Mouse (Mus musculus) ES-E14 (cell line): ENCODE data around the gene Arap1. TPM values are rescaled to one million over a fixed set of nuclear protein-coding genes. Genes with fewer than 3 reads are reported as not detected.

Source experiments
- DNase-seq: peaks from one replicate; pipeline ENCODE4 v3.0.0-alpha.2; 2013; ENCODE audit warnings: low read depth, low spot score
- H3K27ac ChIP-seq: 2 replicates; pipeline ENCODE4 v1.5.1; 2012; ENCODE audit warnings: low read depth, mild to moderate bottlenecking, low read length, moderate library complexity, mixed read lengths; ENCODE audit not compliant: poor library complexity, insufficient read depth, severe bottlenecking
- H3K36me3 ChIP-seq: 2 replicates; pipeline ENCODE4 v1.6.1; 2012; ENCODE audit warnings: mild to moderate bottlenecking, low read length, moderate library complexity, mixed read lengths; ENCODE audit not compliant: control insufficient read depth, poor library complexity, insufficient read depth, severe bottlenecking
- H3K4me1 ChIP-seq, 2 experiments: fragments of 150-350 bp in 1 of 2; sonication (generic) in 1 of 2; 2 replicates each; pipeline ENCODE4 v1.6.1; 2012; ENCODE audit warnings: low read length in 2 of 2, mild to moderate bottlenecking in 1 of 2, mixed read lengths in 1 of 2; ENCODE audit not compliant: control insufficient read depth in 2 of 2, insufficient read depth in 2 of 2, poor library complexity in 1 of 2
- H3K4me3 ChIP-seq, 2 experiments: fragments of 150-350 bp in 1 of 2; sonication (generic) in 1 of 2; 2 replicates each; pipeline ENCODE4 v1.5.1; 2012; ENCODE audit warnings: low read length in 2 of 2, low read depth in 1 of 2, mild to moderate bottlenecking in 1 of 2, mixed read lengths in 1 of 2; ENCODE audit not compliant: insufficient read depth in 1 of 2, poor library complexity in 1 of 2, severe bottlenecking in 1 of 2
- H3K9ac ChIP-seq: 2 replicates; pipeline ENCODE4 v1.6.1; 2012; ENCODE audit warnings: low read depth, mild to moderate bottlenecking, low read length, mixed read lengths; ENCODE audit not compliant: poor library complexity, insufficient read depth, severe bottlenecking
- H3K9me3 ChIP-seq: fragments of 150-350 bp; sonication (generic); 2 replicates; pipeline ENCODE4 v1.6.1; 2012; ENCODE audit warnings: low read depth, mild to moderate bottlenecking, low read length; ENCODE audit not compliant: control insufficient read depth, insufficient read depth
- CHD2 ChIP-seq: IDR thresholded peaks from 2 replicates; pipeline ENCODE4 v1.6.1; 2014; ENCODE audit warnings: mild to moderate bottlenecking, low read depth, low read length, inconsistent platforms
- HCFC1 ChIP-seq: IDR thresholded peaks from 2 replicates; pipeline ENCODE4 v1.6.1; 2012; ENCODE audit warnings: low read length, inconsistent platforms, borderline replicate concordance; ENCODE audit not compliant: insufficient read depth
- MAFK ChIP-seq: IDR thresholded peaks from 2 replicates; pipeline ENCODE4 v1.6.1; 2014; ENCODE audit warnings: mild to moderate bottlenecking, low read depth, low read length, inconsistent platforms; ENCODE audit not compliant: insufficient read depth
- ZC3H11A ChIP-seq: IDR thresholded peaks from 2 replicates; pipeline ENCODE4 v1.6.1; 2012; ENCODE audit warnings: low read depth, mild to moderate bottlenecking, inconsistent platforms, low read length, borderline replicate concordance
- ZNF384 ChIP-seq: IDR thresholded peaks from 2 replicates; pipeline ENCODE4 v1.6.1; 2012; ENCODE audit warnings: low read depth, low read length, inconsistent platforms
- in situ Hi-C, 2 experiments: fragments of 600-800 bp; cut with MboI; formaldehyde crosslinking; loops; one replicate each; pipeline ENCODE4 v1.15.1; 2025; ENCODE audit warnings: low sequenced_read_pairs in 2 of 2, inconsistent platforms in 1 of 2; ENCODE audit not compliant: unreplicated experiment in 2 of 2
- total RNA-seq: library from RNA; depleted of rRNA; stranded (reverse); fragments of 300-350 nt; gene quantifications from 2 replicates; pipeline ENCODE4 v1.2.3, GENCODE M21; 2012

Gene Arap1
- total RNA-seq, 1 experiment: 32.2 TPM

- Histone ChIP-seq H3K27ac (no peak overlapping the region), H3K9ac (no peak overlapping the region), H3K9me3 (no peaks in the 10 kb centered on the region), H3K36me3 (no peaks in the 10 kb centered on the region), H3K4me1 (peaks cover 0 to 19% of the 10 kb centered on the region in 2 experiments; a peak in 2 of 4 replicates), H3K4me3 (no peak overlapping the region)
- no peak for DNase-seq
- in situ Hi-C loops: no loop called here
- no peak for TF ChIP-seq ZNF384
- no peak for TF ChIP-seq HCFC1
- no peak for TF ChIP-seq ZC3H11A
- TF ChIP-seq CHD2: no peak
- TF ChIP-seq MAFK: no peak
These were observed 7.8 kb downstream of the Arap1 start for GRCm38 (mm10) chr7:101355551-101356100.

GRCm38 (mm10) chr7:101356868-101357267 lies 9.0 kb downstream of the Arap1 start:
- no peak overlapping the region for H3K27ac ChIP-seq
- peaks cover 0 to 29% of the 10 kb centered on the region in 2 experiments; a peak in 2 of 4 replicates for H3K4me1 ChIP-seq
- in situ Hi-C loops: no loop called here
- H3K36me3 ChIP-seq: no peaks in the 10 kb centered on the region
- no peak overlapping the region for H3K9ac ChIP-seq
- no peaks in the 10 kb centered on the region for H3K9me3 ChIP-seq
- no peak overlapping the region for H3K4me3 ChIP-seq
- TF ChIP-seq HCFC1 (no peak), CHD2 (no peak), ZC3H11A (no peak), ZNF384 (no peak), MAFK (no peak)
- DNase-seq: no peak

DNA sequence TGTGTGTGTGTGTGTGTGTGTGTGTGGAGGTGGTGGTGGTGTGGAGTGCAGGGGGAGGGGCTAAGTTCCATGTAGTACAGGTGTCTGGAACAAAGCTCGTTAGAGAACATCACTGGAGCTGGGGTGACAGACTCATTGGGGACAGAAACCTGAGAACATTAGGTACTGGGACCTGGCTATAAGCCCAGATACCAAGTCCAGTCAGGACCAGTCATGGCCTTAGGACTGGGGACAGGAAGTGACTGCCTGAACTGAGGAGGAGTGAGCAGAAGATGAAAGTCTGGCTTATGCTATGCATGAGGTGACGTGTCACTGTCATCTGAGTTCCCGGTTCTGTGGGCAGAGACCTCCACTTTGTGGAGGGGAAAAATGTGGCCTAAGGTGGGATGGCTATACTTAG lies 12.5 kb downstream of the Arap1 start:
- no peak overlapping the region for H3K4me3 ChIP-seq
- H3K36me3 ChIP-seq: no peaks in the 10 kb centered on the region; the same call in 1 of the 2 replicates
- H3K4me1 ChIP-seq: peaks cover 0 to 24% of the 10 kb centered on the region in 2 experiments; a peak in 2 of 4 replicates
- H3K9me3 ChIP-seq: no peaks in the 10 kb centered on the region
- TF ChIP-seq HCFC1 (no peak), ZC3H11A (no peak), CHD2 (no peak), MAFK (no peak), ZNF384 (no peak)
- in situ Hi-C loops: no loop called here
- no peak for DNase-seq
- H3K27ac ChIP-seq: no peak overlapping the region
- no peak overlapping the region for H3K9ac ChIP-seq

- no peak for DNase-seq
- in situ Hi-C loops: no loop called here
- no peak for TF ChIP-seq CHD2
- no peak for TF ChIP-seq HCFC1
- TF ChIP-seq ZC3H11A: no peak
- no peak for TF ChIP-seq ZNF384
- TF ChIP-seq MAFK: no peak
- H3K9ac ChIP-seq: no peak overlapping the region
- no peak overlapping the region for H3K27ac ChIP-seq
- H3K36me3 ChIP-seq: no peaks in the 10 kb centered on the region; the same call in 1 of the 2 replicates
- no peaks in the 10 kb centered on the region for H3K9me3 ChIP-seq
- peaks cover 0 to 24% of the 10 kb centered on the region in 2 experiments; a peak in 2 of 4 replicates for H3K4me1 ChIP-seq
- no peak overlapping the region for H3K4me3 ChIP-seq
These were observed 13.2 kb downstream of the Arap1 start for GRCm38 (mm10) chr7:101361021-101361420.

DNA sequence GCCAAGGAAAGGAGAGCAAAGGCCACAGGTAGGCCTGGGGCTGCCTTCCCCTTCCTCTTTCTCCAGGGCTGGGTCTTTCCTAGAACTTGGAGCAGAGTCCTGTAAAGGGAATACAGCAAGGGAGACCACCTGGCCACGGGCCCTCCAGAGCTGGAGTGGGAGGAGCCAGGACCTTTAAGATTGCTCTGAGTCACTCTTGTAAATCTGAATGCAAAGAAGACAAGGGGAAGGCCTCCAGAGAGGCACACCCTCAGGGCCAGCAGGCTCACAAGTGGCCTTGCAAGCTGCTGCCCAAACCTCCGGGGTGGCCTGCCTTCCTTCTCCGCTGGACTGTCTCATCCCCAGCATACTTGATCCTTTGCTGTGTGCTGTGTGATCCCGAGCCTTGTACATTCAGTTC lies 13.9 kb downstream of the Arap1 start:
- TF ChIP-seq MAFK (no peak), ZNF384 (no peak), HCFC1 (no peak), CHD2 (no peak), ZC3H11A (no peak)
- no peak overlapping the region for H3K4me3 ChIP-seq
- no peaks in the 10 kb centered on the region; the same call in 1 of the 2 replicates for H3K36me3 ChIP-seq
- H3K9me3 ChIP-seq: no peaks in the 10 kb centered on the region
- H3K4me1 ChIP-seq: peaks cover 0 to 21% of the 10 kb centered on the region in 2 experiments; a peak in 2 of 4 replicates
- no peak overlapping the region for H3K9ac ChIP-seq
- in situ Hi-C loops: no loop called here
- no peak for DNase-seq
- no peak overlapping the region for H3K27ac ChIP-seq
